ENCODE assay signal across 7 mouse cellular contexts in the genomic region with DNA sequence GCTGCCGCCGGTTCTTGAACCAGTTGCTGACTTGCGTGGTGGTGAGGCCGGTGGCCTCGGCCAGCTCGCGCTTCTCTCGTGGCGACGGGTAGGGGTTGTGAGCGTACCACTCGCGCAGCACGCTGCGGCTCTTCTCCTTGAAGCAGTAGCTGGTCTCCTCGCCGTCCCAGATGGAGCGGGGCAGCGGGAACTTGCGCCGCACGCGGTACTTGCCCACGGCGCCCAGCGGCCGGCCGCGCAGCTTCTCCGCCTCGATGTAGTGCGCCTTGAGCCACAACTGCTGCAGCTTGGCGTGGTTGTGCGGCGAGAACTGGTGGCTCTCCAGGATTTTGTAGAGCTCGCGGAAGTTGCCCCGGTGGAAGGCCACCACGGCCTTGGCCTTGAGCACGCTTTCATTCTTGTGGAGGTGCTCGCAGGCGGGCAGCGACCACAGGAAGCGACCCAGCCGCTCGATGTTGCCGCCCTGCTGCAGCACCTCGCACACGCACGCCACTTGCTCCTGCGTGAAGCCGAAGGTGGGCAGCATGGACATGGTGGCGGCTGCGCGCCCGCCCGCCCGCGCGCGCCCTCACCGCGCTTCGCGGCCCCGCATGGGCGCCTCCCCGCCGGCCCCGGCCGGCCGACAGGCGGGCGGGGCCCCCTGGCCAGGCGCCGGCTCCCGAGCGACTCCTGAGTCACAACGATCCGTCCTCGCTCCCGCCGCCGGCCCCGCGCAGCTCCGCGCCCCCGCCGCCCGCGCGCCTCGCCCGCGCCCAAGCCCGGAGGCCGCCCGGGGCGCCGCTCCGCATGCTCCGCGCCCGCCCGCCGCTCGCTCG. TPM values are rescaled to one million over a fixed set of nuclear protein-coding genes. Genes with fewer than 3 reads are reported as not detected.
A peak's percentile ranks its signal among the peaks of the same experiment; 100 is the strongest.
DNase-seq lines count a peak whose midpoint lies in the region; ATAC-seq lines count a peak whose summit lies in the region.

No protein-coding gene starts in this region.

- no peaks in the 10 kb centered on the region for H3K36me3 ChIP-seq in forebrain, embryonic 11.5 days (ENCODE audit: control insufficient read depth, insufficient read depth, low read length)
- H3K36me3 ChIP-seq in kidney, embryonic 16.5 days (ENCODE audit: insufficient read depth, low read length), result no peaks in the 10 kb centered on the region
- H3K36me3 ChIP-seq in neural tube, embryonic 11.5 days (ENCODE audit: control insufficient read depth, insufficient read depth, low read length), result no peaks in the 10 kb centered on the region

- peak; percentile 30 for DNase-seq in thymus, postnatal 4 days
- no peak for DNase-seq in thymus, postnatal 10 days (ENCODE audit: low spot score in 2 of 2)
- DNase-seq in forebrain, embryonic 11.5 days (ENCODE audit: low spot score), result peak; percentile 78
- peak; percentile 64 for DNase-seq in neural tube, embryonic 11.5 days (ENCODE audit: low spot score)
- no peak for DNase-seq in thymus, postnatal 36 days
- DNase-seq in left cerebral cortex, adult 11 months (ENCODE audit: low spot score), result no peak

- H3K27ac ChIP-seq in forebrain, embryonic 11.5 days (ENCODE audit: low read depth, low read length), result peak overlapping the region; percentile 43; the same call in 1 of the 2 replicates
- H3K27ac ChIP-seq in kidney, embryonic 16.5 days (ENCODE audit: low read length), result peak overlapping the region; percentile 76
- no peak overlapping the region for H3K27ac ChIP-seq in neural tube, embryonic 11.5 days (ENCODE audit: low read depth, low read length)

- no peaks in the 10 kb centered on the region for H3K9me3 ChIP-seq in forebrain, embryonic 11.5 days (ENCODE audit: control insufficient read depth, low read length)
- no peaks in the 10 kb centered on the region for H3K9me3 ChIP-seq in kidney, embryonic 16.5 days (ENCODE audit: low read length)
- no peaks in the 10 kb centered on the region for H3K9me3 ChIP-seq in neural tube, embryonic 11.5 days (ENCODE audit: control insufficient read depth, low read length)

- ATAC-seq in forebrain, embryonic 11.5 days (replicated peaks; ENCODE audit: low FRiP score), result no peak
- peak; percentile 47; the same call in 1 of the 2 replicates for ATAC-seq in kidney, embryonic 16.5 days (ENCODE audit: low FRiP score, low TSS enrichment)
- ATAC-seq in neural tube, embryonic 11.5 days (ENCODE audit: insufficient read depth, low FRiP score, low TSS enrichment), result peak; percentile 45

- peak overlapping the region; percentile 74 for H3K4me2 ChIP-seq in forebrain, embryonic 11.5 days (ENCODE audit: low read depth, low read length, severe bottlenecking)
- H3K4me2 ChIP-seq in kidney, embryonic 16.5 days (replicated peaks; ENCODE audit: low read depth, low read length), result peak overlapping the region; percentile 73
- peak overlapping the region; percentile 58 for H3K4me2 ChIP-seq in neural tube, embryonic 11.5 days (ENCODE audit: low read depth)

- H3K27me3 ChIP-seq in forebrain, embryonic 11.5 days (ENCODE audit: control insufficient read depth, insufficient read depth, low read length), result peaks cover 90% of the 10 kb centered on the region
- peaks cover 86% of the 10 kb centered on the region for H3K27me3 ChIP-seq in kidney, embryonic 16.5 days (ENCODE audit: insufficient read depth, low read length)
- peaks cover 91% of the 10 kb centered on the region for H3K27me3 ChIP-seq in neural tube, embryonic 11.5 days (ENCODE audit: control insufficient read depth, insufficient read depth, low read length)

- peak overlapping the region; percentile 42 for H3K4me3 ChIP-seq in forebrain, embryonic 11.5 days (ENCODE audit: low read depth, low read length)
- peak overlapping the region; percentile 57 for H3K4me3 ChIP-seq in kidney, embryonic 16.5 days (ENCODE audit: low read length)
- peak overlapping the region; percentile 39 for H3K4me3 ChIP-seq in neural tube, embryonic 11.5 days (ENCODE audit: low read depth, low read length)

- under 1% methylated on average over 87 of the region's 109 CpGs for WGBS in forebrain, embryonic 11.5 days
- WGBS in kidney, embryonic 16.5 days, result under 1% methylated on average over 88 of the region's 109 CpGs
- WGBS in neural tube, embryonic 11.5 days, result under 1% methylated on average over 74 of the region's 109 CpGs

- H3K4me1 ChIP-seq in forebrain, embryonic 11.5 days (replicated peaks; ENCODE audit: control insufficient read depth, insufficient read depth, low read length), result peaks cover 11% of the 10 kb centered on the region
- peaks cover 25% of the 10 kb centered on the region for H3K4me1 ChIP-seq in kidney, embryonic 16.5 days (ENCODE audit: insufficient read depth, low read length)
- peaks cover 10% of the 10 kb centered on the region; the same call in 1 of the 2 replicates for H3K4me1 ChIP-seq in neural tube, embryonic 11.5 days (ENCODE audit: control insufficient read depth, insufficient read depth, low read length)

- peak overlapping the region; percentile 50 for H3K9ac ChIP-seq in forebrain, embryonic 11.5 days (ENCODE audit: low read length)
- H3K9ac ChIP-seq in kidney, embryonic 16.5 days (replicated peaks; ENCODE audit: low read length), result peak overlapping the region; percentile 70
- no peak overlapping the region for H3K9ac ChIP-seq in neural tube, embryonic 11.5 days (ENCODE audit: low read length)

RNA-seq across cellular contexts. Expression of gene Six2, which starts 0.4 kb away (rescaled TPM):
- 12.5 and 12.6 TPM in 2 replicates for polyA plus RNA-seq in forebrain, embryonic 11.5 days (2014; fragmentation: Nextera tagmentation; extraction: Ambion mirVana)
- polyA plus RNA-seq in kidney, embryonic 16.5 days (2015; fragmentation: Nextera tagmentation; extraction: Ambion mirVana), result 13.3 and 15.9 TPM in 2 replicates
- polyA plus RNA-seq in neural tube, embryonic 11.5 days (2014; fragmentation: Nextera tagmentation; extraction: Ambion mirVana), result 1.5 and 2.1 TPM in 2 replicates

Comparison
In these comparisons a context has a peak if more than half of its experiments do, and no peak if none do; other contexts are left out.
1. DNase-seq: peak in thymus, postnatal 4 days (single experiment), forebrain, embryonic 11.5 days (single experiment) and neural tube, embryonic 11.5 days (single experiment); none in thymus, postnatal 10 days (0 of 2), thymus, postnatal 36 days (0 of 2) and left cerebral cortex, adult 11 months (single experiment).
2. Peak in every context shown above with its lines, with median percentiles within 50 percentile points of each other: H3K4me2 ChIP-seq and H3K4me3 ChIP-seq.